Mouse (Mus musculus) adrenal gland, postnatal 25 days (tissue): ENCODE data around the gene Klhl33. TPM values are rescaled to one million over a fixed set of nuclear protein-coding genes. Genes with fewer than 3 reads are reported as not detected.

Source experiments
- total RNA-seq: library from RNA; stranded (reverse); gene quantifications from 2 replicates; pipeline ENCODE4 v1.2.3, GENCODE M21; 2021

Klhl33 gene
- total RNA-seq, 1 experiment from 2014 or later: 2.2 TPM

Other genes starting within 250 kb of the Klhl33 start
- gene Olfr747, start 204.3 kb downstream of the Klhl33 start, total RNA-seq: not detected in 2 replicates
- gene Olfr748, start 190.1 kb downstream of the Klhl33 start, total RNA-seq: not detected in 2 replicates
- gene Olfr749, start 152.4 kb downstream of the Klhl33 start, total RNA-seq: not detected in 2 replicates
- gene Ttc5, start 112.0 kb downstream of the Klhl33 start, total RNA-seq: 41.0 and 49.9 TPM in 2 replicates
- gene Ccnb1ip1, start 89.8 kb downstream of the Klhl33 start, total RNA-seq: not detected in 2 replicates
- 36.9 and 37.5 TPM in 2 replicates for gene Parp2, start 89.7 kb downstream of the Klhl33 start, total RNA-seq
- 27.1 and 28.2 TPM in 2 replicates for gene Tep1, start 26.9 kb downstream of the Klhl33 start, total RNA-seq
- 50.2 and 57.2 TPM in 2 replicates for gene Osgep, start 27.4 kb upstream of the Klhl33 start, total RNA-seq
- 81.3 and 86.8 TPM in 2 replicates for gene Apex1, start 27.5 kb upstream of the Klhl33 start, total RNA-seq
- 75.5 and 78.7 TPM in 2 replicates for gene Pip4p1, start 33.3 kb upstream of the Klhl33 start, total RNA-seq
- 47.6 and 55.1 TPM in 2 replicates for gene Pnp, start 33.6 kb upstream of the Klhl33 start, total RNA-seq
- gene Gm49342, start 47.0 kb upstream of the Klhl33 start, total RNA-seq: 23.0 and 43.4 TPM in 2 replicates
- 3.6 and 4.1 TPM in 2 replicates for gene Pnp2, start 58.5 kb upstream of the Klhl33 start, total RNA-seq
- gene Rnase10, start 110.2 kb upstream of the Klhl33 start, total RNA-seq: 0.55 TPM in 1 of 2 replicates, not detected in the other
- gene Rnase9, start 144.4 kb upstream of the Klhl33 start, total RNA-seq: not detected in 2 replicates
- gene Rnase11, start 152.7 kb upstream of the Klhl33 start, total RNA-seq: not detected in 2 replicates
- gene Rnase12, start 160.2 kb upstream of the Klhl33 start, total RNA-seq: not detected in 2 replicates
- not detected in 2 replicates for gene Olfr750, start 176.9 kb upstream of the Klhl33 start, total RNA-seq
- 28.7 TPM in 2 replicates for gene Rnase4, start 193.6 kb upstream of the Klhl33 start, total RNA-seq
- 3.3 and 4.4 TPM in 2 replicates for gene Ang, start 193.6 kb upstream of the Klhl33 start, total RNA-seq
- not detected in 2 replicates for gene Eddm3b, start 216.9 kb upstream of the Klhl33 start, total RNA-seq
- gene Rnase6, start 226.4 kb upstream of the Klhl33 start, total RNA-seq: 0.94 TPM in 1 of 2 replicates, not detected in the other
- gene Rnase1, start 249.3 kb upstream of the Klhl33 start, total RNA-seq: not detected in 2 replicates